8 mouse cellular contexts compared by ENCODE assay signal in genomic region chr5:142894918-142895613, GRCm38 (mm10). TPM values are rescaled to one million over a fixed set of nuclear protein-coding genes. Genes with fewer than 3 reads are reported as not detected.
DNase-seq lines count a peak whose midpoint lies in the region; ATAC-seq and TF ChIP-seq lines count a peak whose summit lies in the region.

Fbxl18 (minus strand) TSS chr5:142895421.

- POLR2A ChIA-PET in Patski (lab: Charles Lee) = interaction anchor here (0.6 to 2.5 kb wide), 7 partner anchors 9 to 358 kb away, joined by 3 to 17 read pairs (median 4); partner anchors contain the start of gene Actb

- CTCF ChIA-PET in Patski (lab: Charles Lee) = interaction anchor here (0.7 to 2.7 kb wide), 8 partner anchors 9 to 172 kb away, joined by 3 to 12 read pairs (median 6); partner anchors contain the start of gene Actb

- no peaks in the 10 kb centered on the region for H3K9me3 ChIP-seq in hindbrain, embryonic 13.5 days

- H3K36me3 ChIP-seq in hindbrain, embryonic 13.5 days = peaks cover 13% of the 10 kb centered on the region
- H3K36me3 ChIP-seq in macrophage (ENCODE audit: inconsistent target) = no peaks in the 10 kb centered on the region

- ATAC-seq in Patski = peak; percentile 57
- peak; percentile 96 for ATAC-seq in hindbrain, embryonic 13.5 days (ENCODE audit: low FRiP score)

- peak within 1 kb of the TSS; percentile 89 for H3K4me2 ChIP-seq in hindbrain, embryonic 13.5 days

- peak within 1 kb of the TSS; percentile 78 for H3K4me3 ChIP-seq in hindbrain, embryonic 13.5 days
- H3K4me3 ChIP-seq in macrophage (ENCODE audit: inconsistent target) = peak within 1 kb of the TSS; percentile 94

- DNase-seq in Patski (ENCODE audit: low read depth, low spot score) = no peak
- DNase-seq in cerebellum, postnatal 10 days = peak; percentile 95 to 96
- peak; percentile 77 to 82 for DNase-seq in frontal cortex, postnatal 14 days (ENCODE audit: low spot score in 2 of 2)
- peak; percentile 82 for DNase-seq in left cerebral cortex, adult 11 months (ENCODE audit: low spot score)
- DNase-seq in right cerebral cortex, adult 18-20 months = peak; percentile 91
- peak; percentile 49 for DNase-seq in urinary bladder, postnatal 10 days (ENCODE audit: low spot score)

- TF ChIP-seq CTCF in Patski (IDR thresholded peaks at IDR 0.05) = no peak

- in situ Hi-C loops in Patski (cut with MboI; ENCODE audit: low pct_unique_long_range_greater_than_20kb) = no loop called here

- H3K4me1 ChIP-seq in hindbrain, embryonic 13.5 days (replicated peaks) = peaks cover 36% of the 10 kb centered on the region

- peak within 1 kb of the TSS; percentile 93 for H3K9ac ChIP-seq in hindbrain, embryonic 13.5 days

- H3K27me3 ChIP-seq in Patski = no peaks in the 10 kb centered on the region
- H3K27me3 ChIP-seq in hindbrain, embryonic 13.5 days = no peaks in the 10 kb centered on the region

- H3K79me2 ChIP-seq in macrophage (ENCODE audit: inconsistent target) = peaks cover 53% of the 10 kb centered on the region

- H3K27ac ChIP-seq in hindbrain, embryonic 13.5 days = peak within 1 kb of the TSS; percentile 90
- peak within 1 kb of the TSS; percentile 86 for H3K27ac ChIP-seq in macrophage

- 0% methylated on average over 40 of the region's 40 CpGs for WGBS in hindbrain, embryonic 13.5 days
- 1% methylated on average over 27 of the region's 40 CpGs for WGBS in macrophage (ENCODE audit: missing documents)

RNA-seq across cellular contexts. Expression of gene Fbxl18, which starts in this region (rescaled TPM):
- 11.1 TPM for polyA plus RNA-seq in Patski (2021)
- polyA plus RNA-seq in hindbrain, embryonic 13.5 days (2015; fragmentation: Nextera tagmentation; extraction: Ambion mirVana) = 36.6 and 36.9 TPM in 2 replicates
- 10 to 100 TPM in 24 of 26 experiments, 1 to 10 TPM in 2; 9.3 to 53.0 (median 32.1) TPM for total RNA-seq in macrophage (2018; cell fraction: chromatin; rRNA removed)
- total RNA-seq in macrophage (2018; cell fraction: cytosol; rRNA removed) = 1 to 10 TPM; 2.2 to 8.0 (median 5.6) TPM
- 10 to 100 TPM in 20 of 26 experiments, 1 to 10 TPM in 6; 4.3 to 34.8 (median 15.7) TPM for total RNA-seq in macrophage (2018; cell fraction: nucleus; rRNA removed)
- 2.5 to 5.4 TPM (median 3.5 TPM) in 3 replicates for polyA plus RNA-seq in macrophage (2018)
